Mouse (Mus musculus): Measurements from ENCODE around the gene Guk1. TPM values are rescaled to one million over a fixed set of nuclear protein-coding genes. Genes with fewer than 3 reads are reported as not detected.

Guk1 gene
- polyA plus RNA-seq, 1 experiment, result 53.2 TPM

DNA sequence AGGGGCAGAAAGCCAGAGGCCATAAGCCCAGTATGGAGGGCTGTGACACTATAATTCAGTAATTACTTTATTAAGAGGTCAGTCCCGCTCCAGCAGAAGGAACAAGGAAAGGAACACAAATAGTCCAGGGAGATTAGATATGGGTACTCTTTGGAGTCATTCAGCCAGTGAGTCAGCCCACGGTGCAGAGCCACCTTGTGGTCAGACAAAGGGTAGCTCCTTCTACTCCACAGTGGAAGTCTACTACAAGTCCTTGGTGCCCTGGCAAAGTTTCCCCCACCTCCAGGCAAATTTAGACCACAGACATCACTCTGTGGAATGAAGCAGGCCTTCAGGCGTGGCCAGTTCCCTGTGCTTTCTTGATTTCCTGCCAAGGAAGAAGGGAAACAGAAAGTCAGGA, 8.2 kb downstream of the Guk1 start:
- TF ChIP-seq GATA1 (IDR thresholded peaks at IDR 0.05; ENCODE audit: low read length), result no peak

DNA sequence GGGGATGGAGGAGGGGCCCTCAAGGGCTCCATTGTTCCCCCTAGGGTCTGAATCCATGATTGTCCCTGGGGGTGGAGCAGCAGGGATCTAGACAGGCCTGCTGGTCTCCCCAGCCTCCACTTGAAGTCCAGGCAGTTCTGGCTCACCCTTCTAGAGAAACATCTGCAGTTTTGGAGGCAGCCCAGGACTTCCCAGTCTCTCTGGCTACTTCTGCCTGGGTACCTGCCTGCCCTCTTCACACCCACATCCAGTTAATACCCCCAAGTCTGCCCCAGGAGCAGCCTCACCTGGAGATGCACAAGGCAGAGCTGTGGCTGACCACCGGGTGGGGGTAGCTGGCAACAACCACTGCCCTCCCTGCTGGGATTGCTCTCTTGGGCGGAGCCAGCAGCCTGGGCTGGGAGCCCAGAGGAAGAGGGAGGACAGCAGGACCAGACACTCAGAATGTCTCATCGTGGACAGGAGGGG, 9.1 kb downstream of the Guk1 start, which contains the start of gene Gjc2:
Gene Gjc2 (minus strand): TSS at position 350 of the 468 bp plus-strand sequence.
- no peak for TF ChIP-seq GATA1 (IDR thresholded peaks at IDR 0.05; ENCODE audit: low read length)

DNA sequence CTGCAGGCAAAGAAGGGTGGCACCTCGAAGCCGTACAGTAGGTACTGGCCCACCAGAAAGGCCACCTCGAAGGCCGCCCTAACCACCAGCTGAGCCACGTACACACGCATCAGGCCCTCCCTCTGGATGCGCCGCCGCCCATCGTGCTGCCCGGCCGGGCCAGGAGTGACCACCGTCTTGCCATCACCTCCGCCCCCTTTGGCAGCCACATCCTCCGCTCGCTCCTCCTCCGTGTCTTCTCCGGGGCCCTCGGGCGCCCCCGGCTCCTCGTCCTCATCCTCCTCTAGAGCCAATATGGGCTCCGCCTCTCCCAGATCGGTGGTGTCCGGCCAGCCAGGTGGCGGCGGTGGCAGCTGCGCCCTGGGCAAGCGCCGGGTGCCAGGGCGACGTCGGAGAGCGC, 15.1 kb downstream of the Guk1 start:
- no peak for TF ChIP-seq GATA1 (IDR thresholded peaks at IDR 0.05; ENCODE audit: low read length)

DNA sequence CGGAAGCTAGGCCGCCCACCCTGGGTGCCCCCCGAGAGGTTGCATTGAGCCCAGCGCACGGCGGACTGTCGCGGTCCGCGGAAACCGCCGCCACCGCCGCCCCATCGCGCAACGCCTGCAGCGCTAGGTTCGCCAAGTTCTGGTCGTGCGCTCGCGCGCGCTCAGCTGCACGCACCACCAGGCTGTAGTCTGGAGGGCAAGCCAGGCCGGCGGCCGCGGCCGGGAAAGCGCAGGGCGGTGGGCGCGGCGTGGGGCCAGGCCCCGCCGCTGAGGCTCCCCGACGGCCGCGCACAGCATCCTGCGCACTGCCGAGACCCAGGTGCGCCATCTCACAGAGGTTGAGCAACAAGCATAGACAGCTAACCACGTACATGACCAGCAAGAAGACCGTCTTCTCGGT, 15.5 kb downstream of the Guk1 start:
- TF ChIP-seq GATA1 (IDR thresholded peaks at IDR 0.05; ENCODE audit: low read length), result no peak

DNA sequence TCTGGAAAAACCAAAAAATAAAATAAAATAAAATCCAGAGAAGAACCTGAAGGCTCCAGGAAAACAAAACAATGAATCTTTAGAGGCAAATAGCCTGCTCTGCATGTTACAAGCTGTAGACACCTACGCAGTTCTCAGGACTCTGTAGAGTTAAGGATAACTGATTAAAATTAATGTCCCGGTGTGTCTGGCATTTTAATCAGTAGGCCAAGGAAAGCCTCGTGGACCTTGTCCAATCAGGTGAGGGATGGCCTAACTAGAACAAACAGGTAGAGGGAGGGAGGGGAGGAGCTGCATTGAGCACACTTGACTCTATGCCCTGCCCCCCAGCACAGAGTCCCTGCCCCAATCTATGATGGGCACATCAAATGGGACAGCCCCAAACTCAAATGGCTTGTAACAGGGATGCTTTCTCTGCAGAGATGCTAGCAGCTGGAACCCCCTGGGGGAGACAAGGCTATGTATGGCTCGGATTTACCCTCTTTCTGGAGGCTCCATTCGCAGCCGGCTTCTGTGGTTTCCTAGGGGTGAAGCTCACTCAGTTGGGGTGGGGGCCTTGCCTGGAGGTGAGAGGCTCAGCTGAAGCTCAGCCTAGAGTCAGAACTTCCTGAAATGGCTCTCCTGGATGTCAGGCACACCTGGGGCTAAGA, 17.7 kb downstream of the Guk1 start:
- TF ChIP-seq GATA1 (IDR thresholded peaks at IDR 0.05; ENCODE audit: low read length), result no peak

DNA sequence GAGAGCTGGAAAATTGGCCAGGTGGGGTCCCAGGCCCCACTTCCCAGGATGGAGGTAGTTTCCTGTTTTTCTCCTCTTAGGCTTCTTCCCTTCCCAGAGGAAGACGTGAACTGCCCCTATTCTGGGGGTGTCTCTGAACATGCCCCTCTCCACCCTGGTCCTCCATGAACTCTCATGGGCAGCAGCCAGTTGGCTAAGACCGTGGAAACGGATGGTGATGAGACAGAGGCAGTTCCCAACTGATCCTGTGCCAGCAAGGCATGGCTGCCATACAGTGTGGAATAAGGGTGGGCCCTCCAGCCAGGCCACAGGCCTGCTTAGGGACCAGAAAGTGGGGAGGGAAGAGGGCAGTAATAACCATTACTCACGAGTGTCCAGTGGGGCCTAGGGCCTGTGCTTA, 21.5 kb downstream of the Guk1 start:
- no peak for TF ChIP-seq GATA1 (IDR thresholded peaks at IDR 0.05; ENCODE audit: low read length)

DNA sequence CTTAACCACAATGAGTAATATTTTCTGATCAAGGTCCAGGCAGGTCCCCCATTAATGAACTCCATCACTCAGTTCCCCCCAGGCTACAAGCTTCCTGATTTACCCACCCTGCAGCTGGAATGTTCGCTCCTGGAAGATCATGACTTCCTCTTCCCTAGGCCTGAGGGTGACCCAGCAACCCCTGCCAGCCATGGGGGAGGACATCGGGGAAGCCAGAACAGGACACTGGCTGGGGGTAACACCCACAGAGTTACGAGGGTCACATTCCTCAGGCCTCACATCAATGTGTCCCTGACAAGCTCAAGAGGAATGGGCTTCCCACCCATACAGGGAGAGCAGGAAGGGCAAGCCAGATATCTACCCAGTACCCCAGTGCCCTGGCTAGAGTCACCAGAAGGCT, 22.2 kb downstream of the Guk1 start:
- TF ChIP-seq GATA1 (IDR thresholded peaks at IDR 0.05; ENCODE audit: low read length), result no peak

DNA sequence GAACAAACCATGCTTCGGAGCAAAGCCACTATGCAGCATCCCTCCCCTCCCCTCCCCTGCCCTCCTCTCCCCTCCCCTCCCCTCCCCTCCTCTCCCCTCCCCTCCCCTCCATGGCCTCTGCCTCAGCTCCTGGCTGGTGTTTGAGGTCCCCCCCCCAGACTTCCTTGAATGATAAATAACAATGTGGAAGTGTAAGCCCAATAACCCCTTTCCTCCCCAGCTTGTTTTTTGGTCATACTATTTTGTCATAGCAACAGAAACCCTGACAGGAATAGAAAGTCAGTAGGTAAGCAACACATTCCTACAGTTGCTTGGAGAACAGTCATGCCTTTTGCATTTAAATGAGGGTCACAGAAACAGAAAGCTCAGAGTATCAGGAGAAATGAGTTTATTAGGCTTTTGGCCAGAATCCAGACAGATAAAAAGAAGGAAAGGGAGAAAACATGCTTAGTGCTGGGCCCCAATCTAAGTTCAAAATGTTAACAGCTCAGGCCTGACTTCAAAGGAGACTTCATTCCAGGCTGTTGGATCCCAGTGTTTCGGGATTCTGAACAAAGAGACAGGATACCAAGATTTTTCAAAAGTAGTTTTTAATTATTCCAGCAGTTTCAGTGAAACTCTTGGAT, 26.3 kb downstream of the Guk1 start:
- TF ChIP-seq GATA1 (IDR thresholded peaks at IDR 0.05; ENCODE audit: low read length), result no peak

DNA sequence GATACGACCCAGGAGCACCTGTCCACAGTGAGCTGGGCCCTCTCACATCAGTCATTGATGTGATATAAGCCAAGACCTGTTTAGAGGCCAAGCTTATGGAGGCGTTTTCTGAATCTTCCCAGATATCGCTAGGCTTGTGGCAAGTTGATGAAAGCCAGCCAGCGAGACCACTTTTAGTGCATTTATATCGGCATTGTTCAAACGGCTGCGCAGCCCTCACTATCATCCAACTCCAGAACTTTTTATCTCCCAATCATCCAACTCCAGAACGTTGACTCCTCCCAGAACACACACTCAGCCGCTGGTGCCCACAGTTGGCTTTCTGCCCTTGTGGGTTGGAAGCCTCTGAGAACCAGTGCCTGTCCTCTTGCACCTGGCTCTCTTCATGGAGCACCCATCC, 27.6 kb downstream of the Guk1 start:
- peak; percentile 81 for TF ChIP-seq GATA1 (IDR thresholded peaks at IDR 0.05; ENCODE audit: low read length)

DNA sequence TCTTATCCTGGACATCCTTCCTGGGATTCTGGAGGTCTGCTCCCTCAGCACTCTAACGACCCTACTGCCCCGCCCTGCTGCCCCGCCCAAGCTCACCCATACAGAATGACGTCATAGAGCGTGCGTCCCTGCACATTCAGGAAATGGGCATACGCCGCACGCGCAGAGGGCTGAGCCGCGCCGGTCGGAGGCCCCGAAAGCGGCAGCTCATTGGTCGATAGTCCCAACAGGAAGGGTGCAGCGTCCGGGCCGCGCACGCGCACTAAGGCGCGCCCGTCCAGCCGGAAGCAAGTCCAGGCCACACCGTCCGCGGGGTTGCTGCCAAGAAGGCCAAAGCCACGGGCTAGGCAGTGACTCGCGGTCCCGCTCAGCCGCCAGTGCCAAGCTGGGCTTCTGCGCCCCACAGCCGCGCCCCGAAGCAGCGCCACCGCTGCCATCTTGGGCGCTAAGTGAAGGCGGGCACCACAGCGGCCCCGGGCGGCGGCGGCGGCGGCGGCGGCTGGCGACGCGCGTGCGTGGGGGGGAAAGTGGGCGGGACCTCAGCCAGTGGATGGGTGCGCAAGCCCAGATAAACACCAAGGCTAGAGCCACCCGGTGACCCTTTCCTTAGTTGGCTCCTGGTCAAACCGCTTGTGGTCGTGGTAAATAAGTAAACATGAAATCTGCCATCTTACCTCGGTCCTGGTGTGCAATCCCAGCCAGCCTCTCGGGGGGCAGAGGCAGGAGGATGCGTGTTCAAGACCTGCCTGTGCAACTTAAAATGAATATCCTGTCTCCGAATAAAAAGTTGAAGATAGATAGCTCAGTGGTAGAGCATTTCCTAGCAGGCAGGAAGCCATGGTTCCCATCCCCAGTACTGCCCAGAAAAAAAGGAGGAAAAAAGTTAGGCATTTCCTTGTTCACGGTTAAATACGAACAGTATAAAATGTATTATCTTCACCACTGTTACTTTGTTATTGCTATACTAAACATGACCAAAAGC, 28.5 kb downstream of the Guk1 start, which contains the start of gene Iba57:
Gene Iba57 (minus strand): TSS at position 485 of the 982 bp plus-strand sequence.
- no peak for TF ChIP-seq GATA1 (IDR thresholded peaks at IDR 0.05; ENCODE audit: low read length)

DNA sequence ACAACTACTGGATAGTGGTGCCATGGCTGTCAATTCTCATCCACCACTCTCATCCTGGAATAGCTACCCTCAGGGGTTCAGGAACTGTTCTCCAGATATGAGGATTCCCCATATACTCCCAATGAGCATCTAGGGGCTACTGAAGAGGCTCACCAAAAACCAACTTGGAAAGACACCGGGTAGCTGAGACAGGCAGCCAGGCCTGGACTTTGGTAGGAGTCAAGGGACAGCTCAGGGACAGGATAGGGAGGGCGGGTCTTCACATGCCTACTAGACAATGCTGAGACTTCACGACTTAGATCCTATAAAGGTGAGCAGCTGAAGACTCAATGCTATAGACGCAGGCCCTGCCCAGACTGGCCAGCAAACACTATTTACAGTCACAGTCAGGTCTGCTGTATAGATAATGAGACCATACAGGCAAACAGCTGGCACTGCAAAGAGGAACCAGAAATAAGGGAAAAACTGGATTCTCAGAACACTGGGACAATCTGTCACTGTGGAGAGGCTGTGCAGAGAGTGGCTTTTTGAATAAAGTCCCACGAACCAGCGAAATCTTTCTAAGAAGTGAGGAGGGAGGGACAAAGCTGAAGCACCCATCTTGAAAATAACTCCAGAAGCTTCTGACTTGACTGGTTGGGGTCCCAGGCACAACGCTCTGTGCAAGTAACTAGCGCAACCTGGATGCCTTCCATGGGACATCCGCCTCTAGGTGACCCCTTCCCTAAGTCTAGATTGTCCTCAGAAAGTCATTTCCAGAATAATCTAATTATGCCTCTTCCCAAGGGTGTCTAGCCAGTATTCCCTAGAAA, 29.4 kb downstream of the Guk1 start:
- no peak for TF ChIP-seq GATA1 (IDR thresholded peaks at IDR 0.05; ENCODE audit: low read length)

DNA sequence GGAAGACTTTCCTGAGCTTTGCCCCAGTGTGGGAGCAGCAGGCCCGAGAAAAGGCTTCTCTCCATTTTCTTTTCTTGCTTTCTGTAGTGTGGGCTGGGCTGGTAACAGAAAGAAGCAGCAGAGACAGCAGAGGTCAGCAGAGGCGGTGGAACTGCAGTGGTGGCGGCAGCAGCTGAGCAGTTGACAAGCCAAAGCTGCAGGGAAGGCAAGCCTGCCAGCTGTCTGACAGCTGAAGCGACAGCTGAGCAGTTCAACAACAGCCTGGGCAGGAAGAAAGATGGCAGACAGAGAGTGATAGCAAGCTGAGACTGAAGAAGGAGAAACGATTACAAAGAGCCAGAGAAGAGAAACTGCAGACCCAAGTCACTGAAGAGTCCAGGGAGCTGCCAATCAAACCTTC, 30.6 kb downstream of the Guk1 start:
- no peak for TF ChIP-seq GATA1 (IDR thresholded peaks at IDR 0.05; ENCODE audit: low read length)

DNA sequence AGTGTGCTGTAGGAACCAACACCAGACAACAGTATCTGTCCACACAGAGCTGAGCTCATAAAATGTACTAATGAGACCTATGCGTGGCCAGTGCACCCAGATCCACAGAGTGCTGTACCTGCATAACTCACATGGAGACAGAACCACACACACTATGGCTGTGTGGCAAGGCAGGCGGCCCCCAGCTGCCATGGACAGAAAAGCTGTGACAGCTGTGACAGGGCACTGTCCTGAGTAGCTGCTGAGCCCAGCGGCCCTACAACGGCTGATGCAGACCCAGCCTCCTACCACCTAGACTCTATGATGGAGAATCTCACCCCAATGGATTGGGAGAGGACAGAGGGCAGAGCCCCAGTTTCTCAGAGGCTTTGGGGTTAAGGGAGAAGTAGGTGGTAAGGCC, 32.5 kb downstream of the Guk1 start:
- no peak for TF ChIP-seq GATA1 (IDR thresholded peaks at IDR 0.05; ENCODE audit: low read length)

DNA sequence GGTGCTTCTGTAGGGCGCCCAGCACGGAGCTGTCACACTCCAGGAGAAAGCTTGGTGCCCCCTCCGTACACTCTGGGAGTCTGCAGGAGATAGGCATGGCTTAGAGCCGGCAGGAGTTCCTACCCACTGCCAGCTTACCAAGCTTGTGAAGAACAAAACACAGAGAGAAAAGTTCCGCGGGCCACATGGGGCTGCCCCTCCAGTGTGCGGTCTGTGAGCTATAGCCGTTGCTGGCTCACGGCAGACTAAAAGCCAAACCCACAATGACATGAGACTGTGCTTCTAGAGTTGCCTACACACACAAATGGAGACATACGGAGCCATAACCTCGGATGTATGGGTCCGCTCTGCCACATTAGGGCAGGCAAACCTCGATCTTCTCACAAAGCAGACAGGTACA, 32.9 kb downstream of the Guk1 start:
- no peak for TF ChIP-seq GATA1 (IDR thresholded peaks at IDR 0.05; ENCODE audit: low read length)

DNA sequence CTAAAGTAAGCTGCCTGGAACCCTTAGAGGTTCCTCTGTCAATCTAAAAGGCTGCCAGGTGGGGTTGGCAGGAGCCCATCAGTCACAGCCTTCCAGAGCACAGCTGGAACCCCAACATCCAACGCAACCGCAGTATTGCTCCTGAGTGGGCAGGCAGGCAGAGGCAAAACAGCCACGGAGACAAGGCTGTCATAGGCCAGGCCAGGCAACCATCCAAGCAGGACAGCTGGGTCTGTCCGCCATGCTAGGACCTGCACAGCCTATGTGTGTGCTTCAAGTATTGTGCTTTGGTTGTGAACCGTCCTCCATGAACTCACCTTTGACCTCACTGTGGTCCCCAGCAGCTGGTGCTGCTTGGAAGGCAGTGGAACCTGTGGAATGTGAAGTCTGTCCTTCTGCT, 36.1 kb downstream of the Guk1 start:
- no peak for TF ChIP-seq GATA1 (IDR thresholded peaks at IDR 0.05; ENCODE audit: low read length)
